Mouse (Mus musculus) spleen, adult 2 months (tissue): ENCODE data around the gene Fgfr2.

Experiments
- CTCF ChIP-seq: fragments of 200-500 bp; IDR thresholded peaks from 2 replicates; pipeline ENCODE4 v1.5.1; 2011; ENCODE audit warnings: mild to moderate bottlenecking, inconsistent platforms; ENCODE audit not compliant: insufficient read depth, insufficient read length, insufficient replicate concordance; ENCODE audit errors: extremely low read depth
- POLR2A ChIP-seq: fragments of 200-500 bp; IDR thresholded peaks from 2 replicates; pipeline ENCODE4 v1.6.1; 2011; ENCODE audit warnings: low read depth, low read length, inconsistent platforms

DNA sequence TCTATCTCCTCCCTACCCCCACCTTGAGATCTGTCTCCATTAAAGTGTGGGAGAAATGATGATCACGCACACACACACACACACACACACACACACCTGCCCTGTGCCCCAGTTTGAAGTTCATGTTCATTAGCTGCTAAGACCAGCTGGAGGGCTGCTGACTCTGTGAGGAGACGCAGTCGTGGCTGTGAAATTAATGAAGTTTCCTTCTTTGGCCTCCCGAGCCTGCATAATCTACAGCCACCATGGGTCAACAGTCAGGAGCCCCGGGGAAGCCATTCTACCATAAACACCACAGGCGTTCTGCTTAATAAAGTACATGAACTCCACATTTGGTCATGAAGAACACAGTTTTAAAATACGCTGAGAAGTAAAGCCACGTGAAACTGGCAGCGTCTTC lies 706.3 kb downstream of the Fgfr2 start:
- no peak for TF ChIP-seq CTCF
- no peak for TF ChIP-seq POLR2A
